Mouse (Mus musculus) olfactory bulb, adult 2 months (tissue): ENCODE results near the gene Dnajc6. TPM values are rescaled to one million over a fixed set of nuclear protein-coding genes. Genes with fewer than 3 reads are reported as not detected.

ENCODE experiments used
- H3K27ac ChIP-seq: fragments of 200-500 bp; 2 replicates; pipeline ENCODE4 v1.5.1; 2012; ENCODE audit warnings: low read depth, low read length; ENCODE audit not compliant: insufficient read depth
- H3K4me1 ChIP-seq: fragments of 200-500 bp; 2 replicates; pipeline ENCODE4 v1.6.1; 2012; ENCODE audit warnings: low read length; ENCODE audit not compliant: control insufficient read depth, insufficient read depth
- H3K4me3 ChIP-seq: fragments of 200-500 bp; 2 replicates; pipeline ENCODE4 v1.5.1; 2012; ENCODE audit warnings: mild to moderate bottlenecking, low read depth, low read length, moderate library complexity; ENCODE audit not compliant: insufficient read depth
- CTCF ChIP-seq: fragments of 200-500 bp; IDR thresholded peaks from 2 replicates; pipeline ENCODE4 v1.5.1; 2012; ENCODE audit warnings: low read depth, mild to moderate bottlenecking, low read length, moderate library complexity; ENCODE audit not compliant: insufficient read depth
- POLR2A ChIP-seq: fragments of 200-500 bp; IDR thresholded peaks from 2 replicates; pipeline ENCODE4 v1.6.1; 2012; ENCODE audit warnings: mild to moderate bottlenecking, low read depth, low read length, moderate library complexity; ENCODE audit not compliant: insufficient read depth
- WGBS: fragments of 180-500 bp; shearing (Covaris S2); methylation state at CpG from one replicate; pipeline ENCODE4 v1.1.7; 2018; 5-methylcytosine and 5-hydroxymethylcytosine counted together
- polyA plus RNA-seq: library from polyadenylated mRNA; stranded (reverse); fragments of >200 nt; gene quantifications from 2 replicates; pipeline ENCODE4 v1.2.4, GENCODE M21; 2012; ENCODE audit warnings: low replicate concordance; ENCODE audit not compliant: missing spikeins, insufficient read depth, insufficient read length

Gene Dnajc6
- polyA plus RNA-seq, 1 experiment: not detected

GRCm38 (mm10) chr4:101552372-101552771 lies 55.9 kb downstream of the Dnajc6 start:
- Histone ChIP-seq H3K4me1 (peaks cover 12% of the 10 kb centered on the region), H3K27ac (no peak overlapping the region), H3K4me3 (no peak overlapping the region)
- TF ChIP-seq POLR2A: no peak
- TF ChIP-seq CTCF: no peak
- WGBS: 15% methylated on average over 5 of the region's 5 CpGs

GRCm38 (mm10) chr4:101555016-101555415 lies 58.6 kb downstream of the Dnajc6 start:
- whole genome bisulfite sequencing: 84% methylated on average over 4 of the region's 4 CpGs
- TF ChIP-seq CTCF: no peak
- no peak for TF ChIP-seq POLR2A
- Histone ChIP-seq H3K27ac (no peak overlapping the region), H3K4me3 (no peak overlapping the region), H3K4me1 (peaks cover 8% of the 10 kb centered on the region)

- WGBS: 83% methylated on average over 4 of the region's 4 CpGs
These were observed 63.7 kb downstream of the Dnajc6 start for GRCm38 (mm10) chr4:101560137-101560536.

GRCm38 (mm10) chr4:101562836-101563235 lies 66.4 kb downstream of the Dnajc6 start:
- TF ChIP-seq CTCF (no peak), POLR2A (no peak)
- no peak overlapping the region for H3K27ac ChIP-seq
- WGBS: 95% methylated on average over 7 of the region's 7 CpGs
- H3K4me1 ChIP-seq: no peaks in the 10 kb centered on the region; the same call in 1 of the 2 replicates
- no peak overlapping the region for H3K4me3 ChIP-seq

More at GRCm38 (mm10) chr4:101560137-101560536, 63.7 kb downstream of the Dnajc6 start:
- Histone ChIP-seq H3K4me3 (no peak overlapping the region), H3K4me1 (no peaks in the 10 kb centered on the region; the same call in 1 of the 2 replicates), H3K27ac (no peak overlapping the region)
- TF ChIP-seq POLR2A: no peak
- TF ChIP-seq CTCF: no peak

- Histone ChIP-seq H3K27ac (no peak overlapping the region), H3K4me3 (no peak overlapping the region), H3K4me1 (peaks cover 2% of the 10 kb centered on the region; the same call in 1 of the 2 replicates)
- 98% methylated on average over 5 of the region's 5 CpGs for WGBS
- TF ChIP-seq POLR2A: no peak
- no peak for TF ChIP-seq CTCF
These were observed 67.2 kb downstream of the Dnajc6 start for GRCm38 (mm10) chr4:101563607-101564006.

GRCm38 (mm10) chr4:101564746-101565417 lies 68.4 kb downstream of the Dnajc6 start:
- no peak overlapping the region for H3K27ac ChIP-seq
- no peak overlapping the region for H3K4me3 ChIP-seq
- 89% methylated on average over 4 of the region's 4 CpGs for WGBS
- peaks cover 5% of the 10 kb centered on the region; the same call in 1 of the 2 replicates for H3K4me1 ChIP-seq
- TF ChIP-seq CTCF: no peak
- TF ChIP-seq POLR2A: no peak

GRCm38 (mm10) chr4:101569076-101569475 lies 72.6 kb downstream of the Dnajc6 start:
- TF ChIP-seq POLR2A (no peak), CTCF (no peak)
- Histone ChIP-seq H3K27ac (no peak overlapping the region), H3K4me3 (no peak overlapping the region), H3K4me1 (peaks cover 5% of the 10 kb centered on the region; the same call in 1 of the 2 replicates)
- WGBS: 61% methylated on average over 7 of the region's 7 CpGs

- H3K4me1 ChIP-seq: peaks cover 5% of the 10 kb centered on the region; the same call in 1 of the 2 replicates
- WGBS: 60% methylated on average over 2 of the region's 2 CpGs
- no peak overlapping the region for H3K27ac ChIP-seq
- TF ChIP-seq POLR2A (no peak), CTCF (no peak)
- H3K4me3 ChIP-seq: no peak overlapping the region
These were observed 75.7 kb downstream of the Dnajc6 start for GRCm38 (mm10) chr4:101572142-101572541.

GRCm38 (mm10) chr4:101575307-101575706 lies 78.9 kb downstream of the Dnajc6 start:
- Histone ChIP-seq H3K27ac (no peak overlapping the region), H3K4me1 (peaks cover 9% of the 10 kb centered on the region), H3K4me3 (no peak overlapping the region)
- 86% methylated on average over 5 of the region's 5 CpGs for WGBS
- TF ChIP-seq POLR2A: no peak
- no peak for TF ChIP-seq CTCF

- Histone ChIP-seq H3K27ac (no peak overlapping the region), H3K4me3 (no peak overlapping the region), H3K4me1 (peaks cover 14% of the 10 kb centered on the region)
- WGBS: 51% methylated on average over 7 of the region's 7 CpGs
- no peak for TF ChIP-seq POLR2A
- no peak for TF ChIP-seq CTCF
These were observed 82.3 kb downstream of the Dnajc6 start for GRCm38 (mm10) chr4:101578720-101579119.
